Mouse (Mus musculus): ENCODE results near the gene Ccdc86. TPM values are rescaled to one million over a fixed set of nuclear protein-coding genes. Genes with fewer than 3 reads are reported as not detected.

Ccdc86 gene
- total and polyA plus RNA-seq, 2 experiments from 2014 or later: 6.5 to 13.1 TPM

- H3K9ac ChIP-seq (replicated peaks; ENCODE audit: low read length, poor library complexity, severe bottlenecking): peak overlapping the region; percentile 51; the same call in 1 of the 2 replicates
- ATAC-seq (ENCODE audit: low FRiP score): no peak; the same call in 1 of the 2 replicates
- no peak for TF ChIP-seq CTCF (IDR thresholded peaks at IDR 0.05)
These were observed 10.9 kb upstream of the Ccdc86 start for GRCm38 (mm10) chr19:10959978-10960346.

GRCm38 (mm10) chr19:10959085-10959977, 10.3 kb upstream of the Ccdc86 start:
- no peak overlapping the region for H3K4me3 ChIP-seq (ENCODE audit: low read depth, low read length)
- H3K4me1 ChIP-seq (ENCODE audit: insufficient read depth, low read length): no peaks in the 10 kb centered on the region
- no peak overlapping the region for H3K4me2 ChIP-seq (ENCODE audit: low read depth, low read length, poor library complexity, severe bottlenecking)
- ATAC-seq (ENCODE audit: low FRiP score) (peak; percentile 76), DNase-seq (ENCODE audit: low spot score) (peak; percentile 81)
- H3K27ac ChIP-seq (ENCODE audit: low read depth, low read length): no peak overlapping the region
- H3K9ac ChIP-seq (replicated peaks; ENCODE audit: low read length, poor library complexity, severe bottlenecking): peak overlapping the region; percentile 51; the same call in 1 of the 2 replicates
- H3K27me3 ChIP-seq (ENCODE audit: insufficient read depth, low read length): no peaks in the 10 kb centered on the region
- peak; percentile 91 for TF ChIP-seq CTCF (IDR thresholded peaks at IDR 0.05)
- WGBS: 32% methylated on average over 11 of the region's 11 CpGs
- no peaks in the 10 kb centered on the region for H3K36me3 ChIP-seq (ENCODE audit: insufficient read depth, low read length)
- no peaks in the 10 kb centered on the region for H3K9me3 ChIP-seq (ENCODE audit: low read length)

More at GRCm38 (mm10) chr19:10959978-10960346, 10.9 kb upstream of the Ccdc86 start:
- no peak for DNase-seq (ENCODE audit: low spot score)
- H3K4me3 ChIP-seq (ENCODE audit: low read depth, low read length): no peak overlapping the region
- no peak overlapping the region for H3K27ac ChIP-seq (ENCODE audit: low read depth, low read length)
- no peaks in the 10 kb centered on the region for H3K27me3 ChIP-seq (ENCODE audit: insufficient read depth, low read length)
- 28% methylated on average over 12 of the region's 12 CpGs for WGBS
- H3K4me1 ChIP-seq (ENCODE audit: insufficient read depth, low read length): no peaks in the 10 kb centered on the region
- H3K4me2 ChIP-seq (ENCODE audit: low read depth, low read length, poor library complexity, severe bottlenecking): no peak overlapping the region
- H3K9me3 ChIP-seq (ENCODE audit: low read length): no peaks in the 10 kb centered on the region
- no peaks in the 10 kb centered on the region for H3K36me3 ChIP-seq (ENCODE audit: insufficient read depth, low read length)

DNA sequence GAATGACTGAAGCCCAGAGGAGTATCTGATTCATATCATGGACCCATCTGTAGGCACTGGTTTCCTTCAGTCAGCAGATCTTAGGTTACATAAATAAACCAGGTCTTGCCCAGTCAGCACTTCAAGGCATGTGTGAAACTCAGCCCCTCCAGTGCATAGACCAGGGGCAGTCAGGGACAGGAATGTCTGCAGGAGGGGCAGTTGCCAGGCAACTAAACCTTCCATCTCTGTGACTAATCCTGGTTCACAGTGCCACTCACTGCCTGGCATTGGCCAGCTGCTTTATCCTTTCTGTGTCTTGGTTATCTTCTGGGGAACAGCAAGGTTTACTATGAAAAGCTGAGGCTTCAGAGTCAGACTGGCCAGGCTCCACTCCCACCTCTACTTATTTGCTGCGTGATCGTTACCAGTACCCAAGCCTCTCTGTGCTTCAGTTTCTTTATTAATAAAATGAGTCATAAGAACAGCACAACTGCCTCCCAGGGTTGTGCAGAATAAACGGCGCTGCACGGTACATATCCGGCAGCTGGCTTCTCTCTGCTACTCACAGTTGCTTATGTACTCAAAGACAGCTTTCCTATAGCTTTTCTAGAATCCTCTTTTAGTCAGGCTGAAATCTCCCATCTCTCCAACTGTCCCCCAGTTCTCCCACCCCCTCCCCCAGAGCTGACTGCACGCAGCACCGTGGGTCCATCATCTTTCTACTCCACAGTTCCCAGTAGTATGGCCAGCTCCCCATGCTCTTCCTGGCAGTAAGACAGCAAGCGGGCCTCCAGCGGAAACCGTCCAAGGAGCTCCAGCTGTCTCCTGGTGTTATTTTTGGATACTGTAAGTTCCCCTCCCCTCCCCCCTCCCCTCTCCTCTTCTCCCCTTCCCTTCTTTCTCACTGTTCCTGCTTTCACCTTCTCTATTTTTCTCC, 3.2 kb upstream of the Ccdc86 start:
- Histone ChIP-seq H3K9me3 (ENCODE audit: low read length) (no peaks in the 10 kb centered on the region), H3K9ac (replicated peaks; ENCODE audit: low read length, poor library complexity, severe bottlenecking) (no peak overlapping the region), H3K4me3 (ENCODE audit: low read depth, low read length) (no peak overlapping the region), H3K27ac (ENCODE audit: low read depth, low read length) (0 out of 2 replicates have a peak overlapping the region, but pooled peaks have one; percentile 26), H3K36me3 (ENCODE audit: insufficient read depth, low read length) (no peaks in the 10 kb centered on the region), H3K4me2 (ENCODE audit: low read depth, low read length, poor library complexity, severe bottlenecking) (no peak overlapping the region), H3K27me3 (ENCODE audit: insufficient read depth, low read length) (no peaks in the 10 kb centered on the region), H3K4me1 (ENCODE audit: insufficient read depth, low read length) (peaks cover 9% of the 10 kb centered on the region; the same call in 1 of the 2 replicates)
- no peak for TF ChIP-seq CTCF (IDR thresholded peaks at IDR 0.05)
- WGBS: 36% methylated on average over 11 of the region's 11 CpGs
- peak; percentile 50 for DNase-seq (ENCODE audit: low spot score)
- no peak for ATAC-seq (ENCODE audit: low FRiP score)

DNA sequence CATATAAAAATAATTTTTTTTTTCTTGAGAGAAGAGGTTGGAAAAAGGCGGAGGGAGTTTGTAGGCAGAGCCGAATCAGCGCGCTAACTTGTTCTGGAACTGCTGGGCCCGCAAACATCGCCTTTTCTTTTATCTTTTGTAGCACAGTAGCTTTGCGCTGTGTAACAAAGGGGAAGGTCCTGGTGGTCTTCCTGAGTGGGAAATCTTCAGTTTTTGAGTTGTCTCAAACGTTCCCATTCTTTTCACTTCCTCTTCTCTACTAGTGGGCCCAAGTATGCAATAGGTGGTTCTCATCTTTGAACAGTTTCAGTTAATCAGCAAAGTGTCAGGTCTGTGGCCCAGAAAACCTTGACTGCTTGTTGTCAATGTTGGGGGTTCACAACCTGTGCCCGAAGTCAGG, 492 bp upstream of the Ccdc86 start:
- Histone ChIP-seq H3K9ac (replicated peaks; ENCODE audit: low read length, poor library complexity, severe bottlenecking) (no peak overlapping the region; the same call in 1 of the 2 replicates), H3K4me2 (ENCODE audit: low read depth, low read length, poor library complexity, severe bottlenecking) (peak overlapping the region; percentile 100), H3K27ac (ENCODE audit: low read depth, low read length) (0 out of 2 replicates have a peak overlapping the region, but pooled peaks have one; percentile 18), H3K36me3 (ENCODE audit: insufficient read depth, low read length) (peaks cover 7% of the 10 kb centered on the region), H3K27me3 (ENCODE audit: insufficient read depth, low read length) (no peaks in the 10 kb centered on the region), H3K4me1 (ENCODE audit: insufficient read depth, low read length) (peaks cover 17% of the 10 kb centered on the region; the same call in 1 of the 2 replicates), H3K4me3 (ENCODE audit: low read depth, low read length) (peak overlapping the region; percentile 78), H3K9me3 (ENCODE audit: low read length) (no peaks in the 10 kb centered on the region)
- ATAC-seq (ENCODE audit: low FRiP score): peak; percentile 20; the same call in 1 of the 2 replicates
- TF ChIP-seq CTCF (IDR thresholded peaks at IDR 0.05): no peak
- WGBS: 35% methylated on average over 9 of the region's 9 CpGs
- peak; percentile 18 for DNase-seq (ENCODE audit: low spot score)

DNA sequence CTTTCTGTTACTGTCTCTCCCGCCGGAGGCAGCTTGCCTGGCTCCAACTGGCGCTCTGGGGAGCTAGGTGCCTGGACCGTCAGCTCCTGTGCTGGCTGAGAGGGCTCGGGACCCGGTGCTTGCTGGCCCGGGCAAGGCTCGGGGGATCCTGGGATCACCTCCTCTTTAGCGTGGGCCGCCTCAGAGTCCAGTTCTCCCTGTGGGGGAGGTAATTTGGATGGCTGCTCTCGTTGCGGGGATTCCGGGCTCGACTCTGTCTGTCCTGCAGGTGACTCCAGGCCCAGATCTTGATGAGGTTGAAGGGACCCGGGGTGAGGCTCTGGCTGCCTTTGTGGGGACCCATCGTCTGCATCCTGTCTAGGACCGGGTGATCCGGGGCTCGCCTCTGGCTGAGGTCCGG, 650 bp downstream of the Ccdc86 start:
- H3K27me3 ChIP-seq (ENCODE audit: insufficient read depth, low read length): no peaks in the 10 kb centered on the region
- DNase-seq (ENCODE audit: low spot score) (no peak), ATAC-seq (ENCODE audit: low FRiP score) (0 out of 2 replicates have a peak, but pooled peaks have one; percentile 1)
- H3K4me1 ChIP-seq (ENCODE audit: insufficient read depth, low read length): peaks cover 17% of the 10 kb centered on the region; the same call in 1 of the 2 replicates
- H3K36me3 ChIP-seq (ENCODE audit: insufficient read depth, low read length): peaks cover 17% of the 10 kb centered on the region
- peak overlapping the region; percentile 100 for H3K4me2 ChIP-seq (ENCODE audit: low read depth, low read length, poor library complexity, severe bottlenecking)
- peak overlapping the region; percentile 78 for H3K4me3 ChIP-seq (ENCODE audit: low read depth, low read length)
- TF ChIP-seq CTCF (IDR thresholded peaks at IDR 0.05): no peak
- H3K9ac ChIP-seq (replicated peaks; ENCODE audit: low read length, poor library complexity, severe bottlenecking): peak overlapping the region; percentile 80
- no peaks in the 10 kb centered on the region for H3K9me3 ChIP-seq (ENCODE audit: low read length)
- no peak overlapping the region for H3K27ac ChIP-seq (ENCODE audit: low read depth, low read length)
- WGBS: under 1% methylated on average over 20 of the region's 20 CpGs
